Mouse (Mus musculus): ENCODE data around the gene Zbtb16. TPM values are rescaled to one million over a fixed set of nuclear protein-coding genes. Genes with fewer than 3 reads are reported as not detected.

Gene Zbtb16
- polyA plus RNA-seq, 1 experiment from 2014 or later: 13.3 TPM

- ATAC-seq (ENCODE audit: low read depth): no peak
- Histone ChIP-seq H3K4me3 (ENCODE audit: low read length) (no peak overlapping the region), H3K9ac (ENCODE audit: low read length) (no peak overlapping the region), H3K27me3 (ENCODE audit: control insufficient read depth, insufficient read depth, low read depth, low read length) (no peaks in the 10 kb centered on the region), H3K36me3 (ENCODE audit: control insufficient read depth, insufficient read depth, low read length) (no peaks in the 10 kb centered on the region), H3K4me2 (ENCODE audit: low read depth, low read length) (no peak overlapping the region), H3K27ac (ENCODE audit: low read length) (0 out of 2 replicates have a peak overlapping the region, but pooled peaks have one; percentile 4), H3K4me1 (replicated peaks; ENCODE audit: control insufficient read depth, insufficient read depth, low read length) (peaks cover 45% of the 10 kb centered on the region), H3K9me3 (ENCODE audit: control insufficient read depth, low read length) (no peaks in the 10 kb centered on the region)
- WGBS: 44% methylated on average over 13 of the region's 13 CpGs
Observed at GRCm38 (mm10) chr9:48757650-48758580, 78.1 kb downstream of the Zbtb16 start.

GRCm38 (mm10) chr9:48756261-48756812 is 79.7 kb downstream of the Zbtb16 start:
- H3K27me3 ChIP-seq (ENCODE audit: control insufficient read depth, insufficient read depth, low read depth, low read length): no peaks in the 10 kb centered on the region
- H3K36me3 ChIP-seq (ENCODE audit: control insufficient read depth, insufficient read depth, low read length): no peaks in the 10 kb centered on the region
- 65% methylated on average over 10 of the region's 10 CpGs for WGBS
- H3K4me1 ChIP-seq (replicated peaks; ENCODE audit: control insufficient read depth, insufficient read depth, low read length): peaks cover 35% of the 10 kb centered on the region
- H3K9me3 ChIP-seq (ENCODE audit: control insufficient read depth, low read length): no peaks in the 10 kb centered on the region
- no peak overlapping the region for H3K27ac ChIP-seq (ENCODE audit: low read length)
- no peak overlapping the region for H3K4me2 ChIP-seq (ENCODE audit: low read depth, low read length)
- no peak overlapping the region for H3K4me3 ChIP-seq (ENCODE audit: low read length)
- no peak overlapping the region for H3K9ac ChIP-seq (ENCODE audit: low read length)
- no peak for ATAC-seq (ENCODE audit: low read depth)

GRCm38 (mm10) chr9:48755438-48756070 is 80.5 kb downstream of the Zbtb16 start:
- H3K4me3 ChIP-seq (ENCODE audit: low read length): no peak overlapping the region
- H3K27me3 ChIP-seq (ENCODE audit: control insufficient read depth, insufficient read depth, low read depth, low read length): no peaks in the 10 kb centered on the region
- H3K9me3 ChIP-seq (ENCODE audit: control insufficient read depth, low read length): no peaks in the 10 kb centered on the region
- no peak overlapping the region for H3K4me2 ChIP-seq (ENCODE audit: low read depth, low read length)
- 45% methylated on average over 9 of the region's 9 CpGs for WGBS
- H3K4me1 ChIP-seq (replicated peaks; ENCODE audit: control insufficient read depth, insufficient read depth, low read length): peaks cover 27% of the 10 kb centered on the region
- H3K36me3 ChIP-seq (ENCODE audit: control insufficient read depth, insufficient read depth, low read length): no peaks in the 10 kb centered on the region
- ATAC-seq (ENCODE audit: low read depth): no peak
- no peak overlapping the region for H3K9ac ChIP-seq (ENCODE audit: low read length)
- no peak overlapping the region for H3K27ac ChIP-seq (ENCODE audit: low read length)

GRCm38 (mm10) chr9:48754418-48754817 is 81.6 kb downstream of the Zbtb16 start:
- Histone ChIP-seq H3K36me3 (ENCODE audit: control insufficient read depth, insufficient read depth, low read length) (no peaks in the 10 kb centered on the region), H3K9me3 (ENCODE audit: control insufficient read depth, low read length) (no peaks in the 10 kb centered on the region), H3K27ac (ENCODE audit: low read length) (no peak overlapping the region), H3K4me2 (ENCODE audit: low read depth, low read length) (no peak overlapping the region), H3K4me3 (ENCODE audit: low read length) (no peak overlapping the region), H3K9ac (ENCODE audit: low read length) (no peak overlapping the region), H3K27me3 (ENCODE audit: control insufficient read depth, insufficient read depth, low read depth, low read length) (no peaks in the 10 kb centered on the region), H3K4me1 (replicated peaks; ENCODE audit: control insufficient read depth, insufficient read depth, low read length) (peaks cover 16% of the 10 kb centered on the region)
- 91% methylated on average over 6 of the region's 6 CpGs for whole genome bisulfite sequencing
- no peak for ATAC-seq (ENCODE audit: low read depth)

- Histone ChIP-seq H3K9me3 (ENCODE audit: control insufficient read depth, low read length) (no peaks in the 10 kb centered on the region), H3K27me3 (ENCODE audit: control insufficient read depth, insufficient read depth, low read depth, low read length) (no peaks in the 10 kb centered on the region), H3K27ac (ENCODE audit: low read length) (no peak overlapping the region), H3K4me2 (ENCODE audit: low read depth, low read length) (no peak overlapping the region), H3K36me3 (ENCODE audit: control insufficient read depth, insufficient read depth, low read length) (no peaks in the 10 kb centered on the region), H3K4me3 (ENCODE audit: low read length) (no peak overlapping the region), H3K9ac (ENCODE audit: low read length) (no peak overlapping the region), H3K4me1 (replicated peaks; ENCODE audit: control insufficient read depth, insufficient read depth, low read length) (peaks cover 11% of the 10 kb centered on the region)
- ATAC-seq (ENCODE audit: low read depth): no peak
- 84% methylated on average over 6 of the region's 6 CpGs for WGBS
Observed at GRCm38 (mm10) chr9:48753881-48754280, 82.1 kb downstream of the Zbtb16 start.

- no peak overlapping the region for H3K9ac ChIP-seq (ENCODE audit: low read length)
- no peaks in the 10 kb centered on the region for H3K4me1 ChIP-seq (replicated peaks; ENCODE audit: control insufficient read depth, insufficient read depth, low read length)
- 75% methylated on average over 3 of the region's 3 CpGs for WGBS
- no peaks in the 10 kb centered on the region for H3K36me3 ChIP-seq (ENCODE audit: control insufficient read depth, insufficient read depth, low read length)
- H3K9me3 ChIP-seq (ENCODE audit: control insufficient read depth, low read length): no peaks in the 10 kb centered on the region
- H3K4me3 ChIP-seq (ENCODE audit: low read length): no peak overlapping the region
- no peak overlapping the region for H3K27ac ChIP-seq (ENCODE audit: low read length)
- no peaks in the 10 kb centered on the region for H3K27me3 ChIP-seq (ENCODE audit: control insufficient read depth, insufficient read depth, low read depth, low read length)
- no peak overlapping the region for H3K4me2 ChIP-seq (ENCODE audit: low read depth, low read length)
- ATAC-seq (ENCODE audit: low read depth): no peak
Observed at GRCm38 (mm10) chr9:48751900-48752299, 84.1 kb downstream of the Zbtb16 start.

GRCm38 (mm10) chr9:48749666-48750065 is 86.4 kb downstream of the Zbtb16 start:
- Histone ChIP-seq H3K4me3 (ENCODE audit: low read length) (no peak overlapping the region), H3K4me2 (ENCODE audit: low read depth, low read length) (no peak overlapping the region), H3K9me3 (ENCODE audit: control insufficient read depth, low read length) (no peaks in the 10 kb centered on the region), H3K4me1 (replicated peaks; ENCODE audit: control insufficient read depth, insufficient read depth, low read length) (peaks cover 8% of the 10 kb centered on the region), H3K9ac (ENCODE audit: low read length) (no peak overlapping the region), H3K36me3 (ENCODE audit: control insufficient read depth, insufficient read depth, low read length) (no peaks in the 10 kb centered on the region), H3K27ac (ENCODE audit: low read length) (no peak overlapping the region; the same call in 1 of the 2 replicates), H3K27me3 (ENCODE audit: control insufficient read depth, insufficient read depth, low read depth, low read length) (no peaks in the 10 kb centered on the region)
- 90% methylated on average over 6 of the region's 6 CpGs for WGBS
- ATAC-seq (ENCODE audit: low read depth): no peak

GRCm38 (mm10) chr9:48749168-48749567 is 86.9 kb downstream of the Zbtb16 start:
- 57% methylated on average over 4 of the region's 4 CpGs for WGBS
- peak overlapping the region; percentile 0; the same call in 1 of the 2 replicates for H3K27ac ChIP-seq (ENCODE audit: low read length)
- peaks cover 12% of the 10 kb centered on the region for H3K4me1 ChIP-seq (replicated peaks; ENCODE audit: control insufficient read depth, insufficient read depth, low read length)

GRCm38 (mm10) chr9:48748761-48749160 is 87.3 kb downstream of the Zbtb16 start:
- Histone ChIP-seq H3K4me1 (replicated peaks; ENCODE audit: control insufficient read depth, insufficient read depth, low read length) (peaks cover 16% of the 10 kb centered on the region), H3K9me3 (ENCODE audit: control insufficient read depth, low read length) (no peaks in the 10 kb centered on the region), H3K27ac (ENCODE audit: low read length) (no peak overlapping the region), H3K4me3 (ENCODE audit: low read length) (no peak overlapping the region), H3K36me3 (ENCODE audit: control insufficient read depth, insufficient read depth, low read length) (no peaks in the 10 kb centered on the region), H3K27me3 (ENCODE audit: control insufficient read depth, insufficient read depth, low read depth, low read length) (no peaks in the 10 kb centered on the region), H3K4me2 (ENCODE audit: low read depth, low read length) (no peak overlapping the region), H3K9ac (ENCODE audit: low read length) (no peak overlapping the region)
- 96% methylated on average over 4 of the region's 4 CpGs for WGBS
- no peak for ATAC-seq (ENCODE audit: low read depth)

More at GRCm38 (mm10) chr9:48749168-48749567, 86.9 kb downstream of the Zbtb16 start:
- H3K9ac ChIP-seq (ENCODE audit: low read length): no peak overlapping the region
- no peaks in the 10 kb centered on the region for H3K9me3 ChIP-seq (ENCODE audit: control insufficient read depth, low read length)
- H3K4me2 ChIP-seq (ENCODE audit: low read depth, low read length): no peak overlapping the region
- no peaks in the 10 kb centered on the region for H3K36me3 ChIP-seq (ENCODE audit: control insufficient read depth, insufficient read depth, low read length)
- no peak overlapping the region for H3K4me3 ChIP-seq (ENCODE audit: low read length)
- no peak for ATAC-seq (ENCODE audit: low read depth)
- no peaks in the 10 kb centered on the region for H3K27me3 ChIP-seq (ENCODE audit: control insufficient read depth, insufficient read depth, low read depth, low read length)
